Mouse (Mus musculus) thymus, adult 2 months (tissue): Measurements from ENCODE around the gene Rgs3.

ENCODE experiments used
- CTCF ChIP-seq: fragments of 200-500 bp; IDR thresholded peaks from 2 replicates; pipeline ENCODE4 v1.5.1; 2012; ENCODE audit warnings: mild to moderate bottlenecking, control low read depth, low read length, moderate library complexity, borderline replicate concordance; ENCODE audit not compliant: control insufficient read depth, poor library complexity, insufficient read depth; ENCODE audit errors: extremely low read depth
- POLR2A ChIP-seq: fragments of 200-500 bp; IDR thresholded peaks from 2 replicates; pipeline ENCODE4 v1.6.1; 2012; ENCODE audit warnings: mild to moderate bottlenecking, low read length, control low read depth, moderate library complexity; ENCODE audit not compliant: control insufficient read depth, poor library complexity, insufficient read depth; ENCODE audit errors: extremely low read depth

DNA sequence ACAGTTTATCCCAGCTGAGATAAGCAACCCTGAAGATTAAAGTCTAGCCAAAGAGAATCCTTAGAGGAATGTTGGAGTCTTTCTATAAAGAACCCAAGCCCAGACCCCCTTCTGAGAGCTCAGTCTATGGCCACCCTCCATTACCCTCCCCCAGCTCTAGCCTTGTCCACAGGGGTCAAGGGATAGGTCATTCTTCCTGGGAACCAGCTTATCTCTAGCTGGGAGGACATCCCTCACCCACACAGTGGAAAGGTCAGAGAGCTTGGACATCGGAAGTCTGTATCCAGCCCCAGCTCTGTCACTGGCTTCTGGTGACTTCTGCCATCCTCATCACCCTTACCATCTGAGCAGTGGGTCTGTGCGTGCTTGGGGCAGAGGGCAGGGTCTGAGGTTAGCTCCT lies 75.2 kb downstream of the Rgs3 start:
- no peak for TF ChIP-seq CTCF
- no peak for TF ChIP-seq POLR2A
